Mouse (Mus musculus) heart, embryonic 16.5 days (tissue): ENCODE results near the gene Mief2. TPM values are rescaled to one million over a fixed set of nuclear protein-coding genes. Genes with fewer than 3 reads are reported as not detected.

Experiments used
- ATAC-seq: fragments of 200-750 bp; cut with Nextera tagmentation; replicated peaks from 2 replicates; pipeline ENCODE4 v1.8.0; 2017; ENCODE audit warnings: moderate number of reproducible peaks; ENCODE audit not compliant: insufficient read depth, low FRiP score; ENCODE audit errors: extremely low read depth
- H3K27ac ChIP-seq: fragments of 300-500 bp; sonication (generic); 2 replicates; pipeline ENCODE4 v1.5.1; 2014; ENCODE audit warnings: mild to moderate bottlenecking, low read length, control low read depth, moderate library complexity
- H3K27me3 ChIP-seq: fragments of 300-500 bp; sonication (generic); 2 replicates; pipeline ENCODE4 v1.6.1; 2014; ENCODE audit warnings: low read length, mixed read lengths; ENCODE audit not compliant: control insufficient read depth, insufficient read depth
- H3K36me3 ChIP-seq: fragments of 300-500 bp; sonication (generic); 2 replicates; pipeline ENCODE4 v1.6.1; 2014; ENCODE audit not compliant: control insufficient read depth, insufficient read depth
- H3K4me1 ChIP-seq: fragments of 300-500 bp; sonication (generic); 2 replicates; pipeline ENCODE4 v1.6.1; 2014; ENCODE audit warnings: low read length, mixed read lengths; ENCODE audit not compliant: control insufficient read depth, insufficient read depth
- H3K4me2 ChIP-seq: fragments of 300-500 bp; sonication (generic); 2 replicates; pipeline ENCODE4 v1.6.1; 2014; ENCODE audit warnings: low read depth, mild to moderate bottlenecking, control low read depth, low read length
- H3K4me3 ChIP-seq: fragments of 300-500 bp; sonication (generic); 2 replicates; pipeline ENCODE4 v1.5.1; 2014; ENCODE audit warnings: mild to moderate bottlenecking, control low read depth, low read length
- H3K9ac ChIP-seq: fragments of 300-500 bp; sonication (generic); 2 replicates; pipeline ENCODE4 v1.6.1; 2014; ENCODE audit warnings: low read length, control low read depth
- H3K9me3 ChIP-seq: fragments of 300-500 bp; sonication (generic); replicated peaks from 2 replicates; pipeline ENCODE4 v1.6.1; 2016; ENCODE audit warnings: low read length; ENCODE audit not compliant: control insufficient read depth
- WGBS: fragments of 180-500 bp; shearing (Covaris S2); extraction: QIAGEN DNeasy Blood & Tissue Kit; methylation state at CpG from one replicate; pipeline ENCODE4 v1.1.7; 2014; 5-methylcytosine and 5-hydroxymethylcytosine counted together
- polyA plus RNA-seq: library from polyadenylated mRNA; unstranded; fragments of >200 nt; fragmentation: Nextera tagmentation; extraction: Ambion mirVana; gene quantifications from 2 replicates; pipeline ENCODE4 v1.2.1, GENCODE M21; 2015

Gene Mief2
- polyA plus RNA-seq, 1 experiment from 2014 or later = 18.9 TPM

DNA sequence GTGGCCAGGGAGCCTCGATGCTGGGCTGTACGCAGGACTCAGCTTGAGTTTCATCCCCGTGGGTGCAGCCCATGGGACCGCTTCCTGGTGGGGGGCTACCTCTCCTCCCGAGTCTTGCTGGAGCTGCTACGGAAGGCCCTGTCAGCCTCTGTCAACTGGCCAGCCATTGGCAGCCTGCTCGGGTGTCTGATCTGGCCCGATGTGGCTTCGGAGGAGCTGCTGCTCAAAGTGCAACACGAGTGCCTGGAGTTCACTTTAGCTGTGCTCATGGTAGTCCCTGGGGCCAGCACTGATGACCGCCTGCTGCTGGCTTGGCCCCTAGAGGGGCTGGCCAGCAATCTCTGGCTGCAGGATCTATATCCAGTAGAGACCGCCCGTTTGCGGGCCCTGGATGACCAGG, 3.1 kb downstream of the Mief2 start:
- Histone ChIP-seq H3K9me3 (no peaks in the 10 kb centered on the region), H3K9ac (no peak overlapping the region), H3K27me3 (no peaks in the 10 kb centered on the region), H3K4me1 (peaks cover 19% of the 10 kb centered on the region), H3K27ac (no peak overlapping the region), H3K4me3 (no peak overlapping the region), H3K36me3 (peaks cover 18% of the 10 kb centered on the region), H3K4me2 (no peak overlapping the region)
- no peak for ATAC-seq
- 87% methylated on average over 14 of the region's 14 CpGs for WGBS

GRCm38 (mm10) chr11:60734206-60734605, 6.0 kb downstream of the Mief2 start:
- WGBS = 71% methylated on average over 2 of the region's 2 CpGs

DNA sequence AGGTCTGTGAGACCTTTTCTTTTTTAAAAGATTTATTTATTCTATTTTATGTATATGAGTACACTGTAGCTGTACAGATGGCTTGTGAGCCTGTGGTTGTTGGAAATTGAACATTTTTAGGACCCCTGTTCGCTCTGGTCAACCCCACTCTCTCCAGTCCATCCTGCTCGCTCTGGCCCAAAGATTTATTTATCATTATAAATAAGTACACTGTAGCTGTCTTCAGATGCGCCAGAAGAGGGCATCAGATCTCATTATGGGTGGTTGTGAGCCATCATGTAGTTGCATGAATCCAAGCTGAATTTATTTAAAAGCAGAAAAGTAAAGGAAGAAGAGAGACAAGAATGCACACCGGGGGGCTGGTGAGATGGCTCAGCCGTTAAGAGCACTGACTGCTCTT, 7.0 kb downstream of the Mief2 start:
- no peaks in the 10 kb centered on the region for H3K4me1 ChIP-seq
- no peak overlapping the region for H3K4me2 ChIP-seq
- H3K27me3 ChIP-seq = no peaks in the 10 kb centered on the region
- WGBS = 81% methylated on average over 5 of the region's 5 CpGs
- H3K9ac ChIP-seq = no peak overlapping the region
- no peak overlapping the region for H3K27ac ChIP-seq
- ATAC-seq = no peak
- H3K36me3 ChIP-seq = peaks cover 23% of the 10 kb centered on the region
- no peak overlapping the region for H3K4me3 ChIP-seq
- no peaks in the 10 kb centered on the region for H3K9me3 ChIP-seq

More at GRCm38 (mm10) chr11:60734206-60734605, 6.0 kb downstream of the Mief2 start:
- Histone ChIP-seq H3K4me1 (peaks cover 4% of the 10 kb centered on the region), H3K9ac (no peak overlapping the region), H3K27ac (no peak overlapping the region), H3K4me3 (no peak overlapping the region), H3K4me2 (no peak overlapping the region), H3K27me3 (no peaks in the 10 kb centered on the region), H3K36me3 (peaks cover 22% of the 10 kb centered on the region), H3K9me3 (no peaks in the 10 kb centered on the region)
- no peak for ATAC-seq

GRCm38 (mm10) chr11:60736491-60736890, 8.3 kb downstream of the Mief2 start:
- WGBS = 70% methylated on average over 3 of the region's 3 CpGs

GRCm38 (mm10) chr11:60737450-60737849, 9.3 kb downstream of the Mief2 start:
- no peak overlapping the region for H3K4me3 ChIP-seq
- H3K9ac ChIP-seq = no peak overlapping the region
- no peaks in the 10 kb centered on the region for H3K4me1 ChIP-seq
- no peak overlapping the region for H3K4me2 ChIP-seq
- peaks cover 22% of the 10 kb centered on the region for H3K36me3 ChIP-seq
- no peak overlapping the region for H3K27ac ChIP-seq
- ATAC-seq = no peak
- no peaks in the 10 kb centered on the region for H3K9me3 ChIP-seq
- H3K27me3 ChIP-seq = no peaks in the 10 kb centered on the region

More at GRCm38 (mm10) chr11:60736491-60736890, 8.3 kb downstream of the Mief2 start:
- ATAC-seq = no peak
- Histone ChIP-seq H3K9me3 (no peaks in the 10 kb centered on the region), H3K4me1 (no peaks in the 10 kb centered on the region), H3K27ac (no peak overlapping the region), H3K4me2 (no peak overlapping the region), H3K36me3 (peaks cover 17% of the 10 kb centered on the region), H3K4me3 (no peak overlapping the region), H3K27me3 (no peaks in the 10 kb centered on the region), H3K9ac (no peak overlapping the region)

- no peaks in the 10 kb centered on the region for H3K27me3 ChIP-seq
- no peaks in the 10 kb centered on the region for H3K4me1 ChIP-seq
- no peak for ATAC-seq
- H3K9me3 ChIP-seq = no peaks in the 10 kb centered on the region
- H3K4me2 ChIP-seq = no peak overlapping the region
- H3K27ac ChIP-seq = no peak overlapping the region
- 82% methylated on average over 3 of the region's 3 CpGs for WGBS
- peaks cover 19% of the 10 kb centered on the region for H3K36me3 ChIP-seq
- H3K9ac ChIP-seq = no peak overlapping the region
- no peak overlapping the region for H3K4me3 ChIP-seq
Observed at GRCm38 (mm10) chr11:60740321-60740720, 12.1 kb downstream of the Mief2 start.

- Histone ChIP-seq H3K36me3 (peaks cover 48% of the 10 kb centered on the region), H3K9ac (no peak overlapping the region), H3K27ac (no peak overlapping the region), H3K9me3 (no peaks in the 10 kb centered on the region), H3K4me2 (no peak overlapping the region), H3K4me1 (no peaks in the 10 kb centered on the region), H3K4me3 (no peak overlapping the region), H3K27me3 (no peaks in the 10 kb centered on the region)
- no peak for ATAC-seq
- WGBS = 90% methylated on average over 7 of the region's 7 CpGs
Observed at GRCm38 (mm10) chr11:60755570-60755969, 27.4 kb downstream of the Mief2 start.

DNA sequence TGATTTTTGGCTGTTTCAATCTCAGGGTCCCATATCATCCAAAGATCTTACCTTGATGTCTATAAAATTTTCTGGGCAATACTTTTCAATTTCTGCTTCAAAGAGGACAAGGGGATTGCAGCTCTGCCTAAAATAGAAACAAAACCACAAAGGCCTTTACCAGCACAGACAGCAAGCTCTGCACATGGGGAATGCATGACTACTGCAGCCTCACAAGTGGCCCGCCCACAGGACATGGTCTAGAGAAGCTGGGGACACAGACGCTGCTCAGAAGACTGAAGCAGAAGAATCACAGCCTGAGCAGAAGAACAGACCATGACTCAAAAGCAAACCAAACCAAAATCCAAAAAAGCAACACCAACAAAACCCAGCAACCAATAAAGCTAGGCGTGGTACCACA, 33.5 kb downstream of the Mief2 start:
- ATAC-seq = no peak
- WGBS = 71% methylated on average over 3 of the region's 3 CpGs

DNA sequence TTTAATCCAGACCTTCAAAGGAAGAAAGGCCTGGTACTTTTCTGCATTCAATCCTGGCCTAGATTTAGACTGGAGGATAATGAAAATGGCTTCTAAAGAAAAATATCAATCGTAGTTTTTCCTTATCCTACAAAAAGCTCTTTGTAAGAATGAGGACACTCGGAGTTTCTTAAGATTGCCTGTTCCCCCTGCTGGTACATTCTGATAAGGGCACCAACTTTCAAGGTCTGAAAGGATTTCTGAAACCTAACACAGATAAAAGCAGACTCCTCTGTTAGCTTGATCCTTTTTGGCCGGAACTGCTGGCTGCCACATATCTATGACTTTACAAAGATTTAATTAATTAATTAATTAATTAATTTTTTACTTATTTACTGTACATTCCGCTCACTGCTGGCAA, 38.8 kb downstream of the Mief2 start:
- Histone ChIP-seq H3K4me2 (no peak overlapping the region), H3K36me3 (no peaks in the 10 kb centered on the region; the same call in 1 of the 2 replicates)

More for the DNA sequence above, 33.5 kb downstream of the Mief2 start:
- H3K4me2 ChIP-seq = no peak overlapping the region
- no peak overlapping the region for H3K4me3 ChIP-seq
- H3K36me3 ChIP-seq = peaks cover 21% of the 10 kb centered on the region
- H3K27ac ChIP-seq = no peak overlapping the region
- no peaks in the 10 kb centered on the region for H3K9me3 ChIP-seq
- no peaks in the 10 kb centered on the region for H3K27me3 ChIP-seq
- no peaks in the 10 kb centered on the region for H3K4me1 ChIP-seq
- H3K9ac ChIP-seq = no peak overlapping the region

More for the DNA sequence above, 38.8 kb downstream of the Mief2 start:
- H3K4me1 ChIP-seq = no peaks in the 10 kb centered on the region
- H3K4me3 ChIP-seq = no peak overlapping the region
- H3K27me3 ChIP-seq = no peaks in the 10 kb centered on the region
- H3K27ac ChIP-seq = no peak overlapping the region
- WGBS = 64% methylated on average over 4 of the region's 4 CpGs
- no peak overlapping the region for H3K9ac ChIP-seq
- no peaks in the 10 kb centered on the region for H3K9me3 ChIP-seq
- ATAC-seq = no peak
